Mouse (Mus musculus) E14TG2a.4 (cell line): ENCODE results near the gene Ldlrad3.

Experiments used
- CTCF ChIP-seq: conservative IDR thresholded peaks from 2 replicates; pipeline ENCODE4 v1.5.1; 2014; ENCODE audit warnings: low read length
- POU5F1 ChIP-seq: IDR thresholded peaks from 2 replicates; pipeline ENCODE4 v1.6.1; 2014; ENCODE audit warnings: low read length, borderline replicate concordance

DNA sequence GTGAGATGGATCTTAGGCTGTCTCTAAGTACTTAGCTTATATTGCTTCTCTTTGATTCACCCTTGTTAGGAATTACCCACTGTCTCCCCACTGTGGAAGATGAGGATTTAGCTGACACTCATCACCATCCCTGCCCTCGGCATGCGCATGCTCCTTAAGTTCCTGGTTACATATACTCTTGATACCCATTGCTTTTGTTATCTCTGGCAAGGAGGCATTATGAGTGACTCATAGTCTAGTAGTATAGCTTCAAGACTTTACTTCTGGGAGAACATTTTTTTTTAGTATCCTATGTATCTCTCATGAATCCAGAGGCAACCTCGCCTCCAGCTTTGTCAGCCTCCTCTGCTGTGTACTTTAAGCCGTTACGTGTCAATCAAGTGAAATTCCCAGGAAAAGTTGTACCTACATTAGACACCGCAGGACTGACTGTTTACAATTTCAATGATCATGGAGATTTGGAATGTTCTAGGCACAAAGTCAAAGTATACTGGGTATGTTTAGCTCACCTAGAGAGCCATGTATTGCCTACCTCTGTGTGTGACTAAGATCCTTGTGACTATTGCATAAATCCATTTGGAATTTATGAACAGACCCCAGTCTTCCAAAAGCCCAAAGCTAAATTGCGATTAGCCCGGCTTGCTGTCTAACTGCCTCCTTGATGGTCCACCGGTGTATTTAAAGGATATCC lies 202.2 kb downstream of the Ldlrad3 start:
- no peak for TF ChIP-seq CTCF
- no peak for TF ChIP-seq POU5F1
